Mouse (Mus musculus) cerebellum, adult 11 months (tissue): ENCODE data around the gene Pex11b.
"Not testable (repeated sequence)": the region's sequence is repeated elsewhere in the genome, so short reads cannot be mapped to it uniquely, and the experiment has no call there.

ENCODE experiments used
- DNase-seq: peaks from one replicate; pipeline ENCODE4 v3.0.0; 2022

Pex11b gene

GRCm38 (mm10) chr3:96629729-96630600, 5.2 kb upstream of the Pex11b start, which contains the start of gene Rbm8a:
Gene Rbm8a, plus strand, starts transcription at chr3:96629933.
- DNase-seq = peak; percentile 93

- DNase-seq = no peak
These were observed 3.1 kb upstream of the Pex11b start for GRCm38 (mm10) chr3:96632058-96632457.

- no peak for DNase-seq
These were observed 1.2 kb upstream of the Pex11b start for GRCm38 (mm10) chr3:96634015-96634414.

GRCm38 (mm10) chr3:96635906-96636305, 730 bp downstream of the Pex11b start:
- no peak for DNase-seq

GRCm38 (mm10) chr3:96636448-96636847, 1.3 kb downstream of the Pex11b start:
- no peak for DNase-seq

- no peak for DNase-seq
These were observed 4.0 kb downstream of the Pex11b start for GRCm38 (mm10) chr3:96639219-96639618.

- DNase-seq = no peak
These were observed 10.0 kb downstream of the Pex11b start, which contains the start of gene Itga10 for GRCm38 (mm10) chr3:96645018-96645649. Gene Itga10, plus strand, starts transcription at chr3:96645584.

- DNase-seq = no peak
These were observed 12.2 kb downstream of the Pex11b start for GRCm38 (mm10) chr3:96647365-96647764.

- DNase-seq = no peak
These were observed 25.7 kb downstream of the Pex11b start for GRCm38 (mm10) chr3:96660901-96661300.

- DNase-seq = no peak
These were observed 27.6 kb downstream of the Pex11b start for GRCm38 (mm10) chr3:96662731-96663316.

- peak; percentile 88 for DNase-seq
These were observed 28.5 kb downstream of the Pex11b start for GRCm38 (mm10) chr3:96663432-96664239.

GRCm38 (mm10) chr3:96665732-96666363, 30.7 kb downstream of the Pex11b start:
- not testable (repeated sequence) for DNase-seq

- DNase-seq = no peak
These were observed 31.7 kb downstream of the Pex11b start for GRCm38 (mm10) chr3:96666916-96667315.

- DNase-seq = no peak
These were observed 32.1 kb downstream of the Pex11b start for GRCm38 (mm10) chr3:96667316-96667715.

GRCm38 (mm10) chr3:96668424-96669067, 33.4 kb downstream of the Pex11b start:
- no peak for DNase-seq

GRCm38 (mm10) chr3:96669727-96670468, 34.7 kb downstream of the Pex11b start, which contains the start of gene Ankrd35:
Gene Ankrd35, plus strand, starts transcription at chr3:96670131.
- peak; percentile 76 for DNase-seq

- no peak for DNase-seq
These were observed 36.3 kb downstream of the Pex11b start for GRCm38 (mm10) chr3:96671519-96671918.

- DNase-seq = no peak
These were observed 38.3 kb downstream of the Pex11b start for GRCm38 (mm10) chr3:96673514-96673913.

- DNase-seq = no peak
These were observed 39.3 kb downstream of the Pex11b start for GRCm38 (mm10) chr3:96674442-96674841.

GRCm38 (mm10) chr3:96675171-96675570, 40.0 kb downstream of the Pex11b start:
- no peak for DNase-seq

GRCm38 (mm10) chr3:96675690-96676089, 40.5 kb downstream of the Pex11b start:
- DNase-seq = no peak
